12 mouse cellular contexts compared by ENCODE assay signal in genomic region chr2:119512292-119512691, GRCm38 (mm10). TPM values are rescaled to one million over a fixed set of nuclear protein-coding genes. Genes with fewer than 3 reads are reported as not detected.
DNase-seq lines count a peak whose midpoint lies in the region; ATAC-seq and TF ChIP-seq lines count a peak whose summit lies in the region.
"Had no signal": no experiment of that assay in that cellular context is flagged by ENCODE, and none has a peak within 500 bp of the region (broad histone marks: within the 10 kb centered on the region; RNA-seq: fewer than 3 reads in every experiment).

No protein-coding gene starts in this region.

- WGBS in liver, postnatal 0 days (ENCODE audit: insufficient replicate concordance), result 80% methylated on average over 3 of the region's 3 CpGs
- 83% methylated on average over 3 of the region's 3 CpGs for WGBS in hindbrain, embryonic 13.5 days

- TF ChIP-seq EP300 in liver, postnatal 0 days (IDR thresholded peaks at IDR 0.05; ENCODE audit: low read depth), result no peak

- DNase-seq in kidney, adult 18-20 months, result peak; percentile 11
- no peak for DNase-seq in kidney, adult 11 months
- DNase-seq in 416B (ENCODE audit: low read depth) (peak; percentile 69), MEL-GATA-1-ER (ENCODE audit: extremely low read depth, low read depth) (peak; percentile 33)
- DNase-seq in liver, postnatal 0 days, result peak; percentile 22
- no peak for DNase-seq in ovary, postnatal 10 days (ENCODE audit: low spot score)
- no peak for DNase-seq in layer of hippocampus, adult 2 months (ENCODE audit: low spot score in 2 of 2)
- DNase-seq: cerebellum, adult 8-10 months; heart, adult 18-20 months had no signal

- no peaks in the 10 kb centered on the region for H3K27me3 ChIP-seq in liver, postnatal 0 days (ENCODE audit: insufficient read depth, low read length)
- no peaks in the 10 kb centered on the region for H3K27me3 ChIP-seq in hindbrain, embryonic 13.5 days
- H3K27me3 ChIP-seq: midbrain, embryonic 12.5 days had no signal

- H3K4me1 ChIP-seq in liver, postnatal 0 days (ENCODE audit: insufficient read depth), result no peaks in the 10 kb centered on the region; the same call in 1 of the 2 replicates
- H3K4me1 ChIP-seq in hindbrain, embryonic 13.5 days (replicated peaks), result no peaks in the 10 kb centered on the region
- H3K4me1 ChIP-seq: midbrain, embryonic 12.5 days had no signal

- no peak overlapping the region for H3K4me2 ChIP-seq in liver, postnatal 0 days (ENCODE audit: low read depth, low read length)
- H3K4me2 ChIP-seq in hindbrain, embryonic 13.5 days, result no peak overlapping the region
- H3K4me2 ChIP-seq: midbrain, embryonic 12.5 days had no signal

- no peak for ATAC-seq in liver, postnatal 0 days
- no peak for ATAC-seq in hindbrain, embryonic 13.5 days (ENCODE audit: low FRiP score)
- ATAC-seq: hindbrain, postnatal 0 days had no signal

- H3K27ac ChIP-seq in liver, postnatal 0 days (ENCODE audit: low read depth), result no peak overlapping the region
- H3K27ac ChIP-seq in layer of hippocampus, adult 2 months, result no peak overlapping the region
- H3K27ac ChIP-seq in hindbrain, embryonic 13.5 days, result no peak overlapping the region
- H3K27ac ChIP-seq: hindbrain, postnatal 0 days; midbrain, embryonic 12.5 days had no signal

- H3K4me3 ChIP-seq in liver, postnatal 0 days (ENCODE audit: low read depth, low read length), result no peak overlapping the region
- H3K4me3 ChIP-seq in layer of hippocampus, adult 2 months, result no peak overlapping the region
- no peak overlapping the region for H3K4me3 ChIP-seq in hindbrain, embryonic 13.5 days
- H3K4me3 ChIP-seq: midbrain, embryonic 12.5 days had no signal

- peak; percentile 52 for TF ChIP-seq CTCF in liver, postnatal 0 days (IDR thresholded peaks at IDR 0.05; ENCODE audit: low read depth)
- TF ChIP-seq CTCF in layer of hippocampus, adult 2 months (conservative IDR thresholded peaks at IDR 0.05), result no peak

- H3K36me3 ChIP-seq in liver, postnatal 0 days (replicated peaks; ENCODE audit: insufficient read depth, low read length), result no peaks in the 10 kb centered on the region
- no peaks in the 10 kb centered on the region for H3K36me3 ChIP-seq in hindbrain, embryonic 13.5 days
- H3K36me3 ChIP-seq: midbrain, embryonic 12.5 days had no signal

- no peak overlapping the region for H3K9ac ChIP-seq in liver, postnatal 0 days (replicated peaks)
- H3K9ac ChIP-seq in hindbrain, embryonic 13.5 days, result no peak overlapping the region
- H3K9ac ChIP-seq: midbrain, embryonic 12.5 days had no signal

- no peaks in the 10 kb centered on the region for H3K9me3 ChIP-seq in liver, postnatal 0 days (ENCODE audit: low read length)
- no peaks in the 10 kb centered on the region for H3K9me3 ChIP-seq in hindbrain, embryonic 13.5 days
- H3K9me3 ChIP-seq: midbrain, embryonic 12.5 days had no signal

RNA-seq across cellular contexts. Expression of gene Ino80, which starts 34.8 kb away (rescaled TPM):
- polyA plus RNA-seq in liver, postnatal 0 days (2015; fragmentation: Nextera tagmentation; extraction: Ambion mirVana), result 0.97 and 1.0 TPM in 2 replicates
- total RNA-seq in layer of hippocampus, adult 2 months (2021), result 10 to 100 TPM; 21.0 to 21.6 TPM
- 3.2 and 3.4 TPM in 2 replicates for polyA plus RNA-seq in hindbrain, embryonic 13.5 days (2015; fragmentation: Nextera tagmentation; extraction: Ambion mirVana)

RNA-seq across cellular contexts. Expression of gene Exd1, which starts 35.1 kb away (rescaled TPM):
- 0.18 and 0.29 TPM in 2 replicates for polyA plus RNA-seq in liver, postnatal 0 days (2015; fragmentation: Nextera tagmentation; extraction: Ambion mirVana)
- total RNA-seq in layer of hippocampus, adult 2 months (2021), result 1 to 10 TPM in 1 of 2 experiments, under 1 TPM in 1; 0.49 to 1.3 TPM
- 0.55 and 0.58 TPM in 2 replicates for polyA plus RNA-seq in hindbrain, embryonic 13.5 days (2015; fragmentation: Nextera tagmentation; extraction: Ambion mirVana)

RNA-seq across cellular contexts. Expression of gene Chp1, which starts 35.2 kb away (rescaled TPM):
- polyA plus RNA-seq in liver, postnatal 0 days (2015; fragmentation: Nextera tagmentation; extraction: Ambion mirVana), result 146 and 149 TPM in 2 replicates
- 100 to 1,000 TPM; 155 to 157 TPM for total RNA-seq in layer of hippocampus, adult 2 months (2021)
- polyA plus RNA-seq in hindbrain, embryonic 13.5 days (2015; fragmentation: Nextera tagmentation; extraction: Ambion mirVana), result 63.0 and 64.3 TPM in 2 replicates

Comparison
In these comparisons a context has a peak if more than half of its experiments do, and no peak if none do; other contexts are left out.
1. DNase-seq: peak in kidney, adult 18-20 months (single experiment), 416B (single experiment), MEL-GATA-1-ER (single experiment) and liver, postnatal 0 days (single experiment); none in kidney, adult 11 months (single experiment), ovary, postnatal 10 days (single experiment) and layer of hippocampus, adult 2 months (0 of 2).